Mouse (Mus musculus) monocyte, adult 59 days (primary cell): ENCODE results near the gene Cd300ld2. TPM values are rescaled to one million over a fixed set of nuclear protein-coding genes. Genes with fewer than 3 reads are reported as not detected.

Source experiments
- total RNA-seq, 2 experiments: library from RNA; stranded (reverse); gene quantifications; one replicate each; pipeline ENCODE4 v1.2.4; 2023

Cd300ld2 gene
- total RNA-seq, result under 1 TPM in 1 of 2 experiments, not detected in 1; 0.91 TPM

GRCm38 (mm10) chr11:115016093-115016492 is at the start of gene Cd300ld2:
Cd300ld2 (minus strand) TSS chr11:115016193.

DNA sequence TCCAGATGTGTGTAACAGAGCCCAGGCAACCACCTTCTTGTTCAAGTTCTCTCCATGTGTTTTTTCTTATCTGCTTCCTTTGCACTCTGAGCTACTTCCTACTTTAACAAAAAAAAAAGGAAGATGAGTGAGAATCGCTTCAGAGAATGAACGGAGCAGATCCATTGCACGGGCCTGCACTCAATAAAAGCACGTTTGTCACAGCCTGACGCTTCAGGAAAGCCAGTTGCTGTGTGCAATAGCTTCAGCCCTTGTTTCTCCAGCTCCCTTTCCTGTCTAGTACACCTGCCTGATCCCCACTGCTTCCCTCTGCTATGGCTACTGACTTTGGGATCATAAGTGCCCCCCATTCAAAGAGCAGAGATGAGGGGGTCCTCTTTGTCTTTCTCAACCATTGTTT is 46.1 kb upstream of the Cd300ld2 start, which contains the start of gene Cd300e:
Cd300e (minus strand) TSS at position 101 of the 400 bp plus-strand sequence.

GRCm38 (mm10) chr11:115048259-115048658 is 32.3 kb upstream of the Cd300ld2 start, which contains the start of gene Cd300ld3:
Cd300ld3 (minus strand) TSS chr11:115048409.

DNA sequence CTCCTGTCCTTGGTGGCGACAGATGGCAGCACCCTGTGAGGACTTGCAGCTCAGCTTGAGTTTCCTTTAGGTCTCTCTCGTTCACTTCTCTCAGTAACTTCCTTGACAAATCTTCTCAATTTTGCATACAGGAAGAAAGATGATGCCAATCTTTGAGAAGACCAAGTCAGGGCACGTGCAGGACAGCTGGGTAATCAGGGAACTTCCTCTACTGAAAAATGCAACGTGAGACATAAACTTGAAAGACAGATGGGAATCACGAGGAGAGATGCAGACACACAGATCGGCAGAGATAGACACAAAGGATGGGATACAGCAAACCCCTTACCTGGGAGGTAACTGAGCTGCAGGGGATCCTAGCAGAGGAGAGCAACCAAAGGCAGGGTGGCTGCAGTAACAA is 21.7 kb upstream of the Cd300ld2 start, which contains the start of gene Cd300ld5:
Cd300ld5 (minus strand) TSS at position 101 of the 400 bp plus-strand sequence.

DNA sequence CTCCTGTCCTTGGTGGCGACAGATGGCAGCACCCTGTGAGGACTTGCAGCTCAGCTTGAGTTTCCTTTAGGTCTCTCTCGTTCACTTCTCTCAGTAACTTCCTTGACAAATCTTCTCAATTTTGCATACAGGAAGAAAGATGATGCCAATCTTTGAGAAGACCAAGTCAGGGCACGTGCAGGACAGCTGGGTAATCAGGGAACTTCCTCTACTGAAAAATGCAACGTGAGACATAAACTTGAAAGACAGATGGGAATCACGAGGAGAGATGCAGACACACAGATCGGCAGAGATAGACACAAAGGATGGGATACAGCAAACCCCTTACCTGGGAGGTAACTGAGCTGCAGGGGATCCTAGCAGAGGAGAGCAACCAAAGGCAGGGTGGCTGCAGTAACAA is 10.9 kb upstream of the Cd300ld2 start, which contains the start of gene Cd300ld4:
Cd300ld4 (minus strand) TSS at position 101 of the 400 bp plus-strand sequence.

DNA sequence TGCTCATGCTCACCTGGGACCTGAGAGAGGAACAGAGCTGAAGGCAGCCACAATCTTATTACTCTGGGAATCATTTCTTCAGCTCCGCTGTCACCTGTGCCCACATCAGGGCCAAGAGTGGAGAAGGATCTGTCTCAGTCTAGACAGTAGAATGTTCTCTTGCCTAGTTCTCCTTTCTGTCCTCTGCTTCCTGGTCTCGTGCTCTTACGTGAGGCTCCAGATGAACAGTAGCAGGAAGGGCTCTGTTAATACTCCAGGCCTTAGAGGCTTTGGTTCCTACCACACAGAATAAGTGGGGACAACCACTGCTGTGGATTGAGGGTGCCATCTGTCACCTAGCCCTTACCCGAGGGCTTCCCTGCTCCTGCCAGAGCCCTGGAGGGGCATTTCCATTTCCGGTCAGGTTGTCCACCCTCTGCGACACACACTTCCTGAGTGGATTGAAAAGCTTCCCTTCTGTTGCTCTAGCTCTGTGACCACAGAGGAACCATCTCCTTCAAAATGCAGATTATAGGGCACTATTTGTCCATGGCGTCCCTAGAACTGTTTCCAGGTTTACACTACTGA is 14.4 kb downstream of the Cd300ld2 start, which contains the start of gene Cd300c2:
Cd300c2 (minus strand) TSS at position 407 of the 567 bp plus-strand sequence.

GRCm38 (mm10) chr11:114989793-114990192 is 26.2 kb downstream of the Cd300ld2 start, which contains the start of gene Cd300ld:
Cd300ld (minus strand) TSS chr11:114989922.

DNA sequence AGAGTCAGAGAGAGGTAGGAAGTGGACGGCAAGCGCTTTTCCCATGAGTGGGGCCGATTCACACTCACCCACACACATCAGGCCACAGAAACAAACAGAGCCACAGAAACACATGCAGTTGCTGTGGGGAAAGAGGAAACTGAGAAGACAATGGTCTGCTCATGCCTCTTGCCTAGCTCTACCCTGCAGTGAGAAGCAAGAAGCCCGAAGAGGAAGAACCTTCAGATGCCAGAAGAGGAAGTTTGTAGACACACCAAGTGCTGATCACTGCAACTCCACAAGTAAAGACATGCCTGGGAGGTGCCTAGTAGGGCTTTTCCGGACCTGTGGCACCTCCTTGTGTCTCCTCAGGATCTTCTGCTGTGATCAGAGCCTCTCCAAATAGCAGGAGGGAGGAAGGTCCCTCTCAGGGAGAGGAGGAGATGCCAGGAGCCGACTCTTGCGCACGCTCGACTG is 47.2 kb downstream of the Cd300ld2 start, which contains the start of gene Cd300c:
Cd300c (minus strand) TSS at position 406 of the 456 bp plus-strand sequence.

Other genes starting within 250 kb of the Cd300ld2 start
- gene Btbd17, start 220.2 kb downstream of the Cd300ld2 start, total RNA-seq, result not detected
- not detected for gene Gpr142, start 217.3 kb downstream of the Cd300ld2 start, total RNA-seq
- gene Gprc5c, start 165.0 kb downstream of the Cd300ld2 start, total RNA-seq, result 10 to 100 TPM; 22.6 to 32.7 TPM
- 100 to 1,000 TPM; 240 to 258 TPM for gene Cd300a, start 126.2 kb downstream of the Cd300ld2 start, total RNA-seq
- gene Cd300lb, start 81.8 kb downstream of the Cd300ld2 start, total RNA-seq, result 100 to 1,000 TPM in 1 of 2 experiments, 10 to 100 TPM in 1; 96.4 to 113 TPM
- 1 to 10 TPM; 2.6 to 3.0 TPM for gene Cd300c, start 47.0 kb downstream of the Cd300ld2 start, total RNA-seq
- 10 to 100 TPM; 70.1 to 76.9 TPM for gene Cd300ld, start 26.3 kb downstream of the Cd300ld2 start, total RNA-seq
- 100 to 1,000 TPM; 272 to 297 TPM for gene Cd300c2, start 14.3 kb downstream of the Cd300ld2 start, total RNA-seq
- gene Cd300ld4, start 10.8 kb upstream of the Cd300ld2 start, total RNA-seq, result 1 to 10 TPM; 1.1 to 1.7 TPM
- 100 to 1,000 TPM; 259 to 275 TPM for gene Cd300ld5, start 21.6 kb upstream of the Cd300ld2 start, total RNA-seq
- 100 to 1,000 TPM; 153 to 264 TPM for gene Cd300ld3, start 32.2 kb upstream of the Cd300ld2 start, total RNA-seq
- gene Cd300e, start 46.0 kb upstream of the Cd300ld2 start, total RNA-seq, result 100 to 1,000 TPM; 126 to 137 TPM
- 1 to 10 TPM; 1.5 to 1.6 TPM for gene Rab37, start 75.2 kb upstream of the Cd300ld2 start, total RNA-seq
- 10 to 100 TPM; 28.8 to 29.9 TPM for gene Cd300lf, start 117.8 kb upstream of the Cd300ld2 start, total RNA-seq
- gene Slc9a3r1, start 147.1 kb upstream of the Cd300ld2 start, total RNA-seq, result 10 to 100 TPM; 82.4 to 86.6 TPM
- 10 to 100 TPM; 59.0 to 72.0 TPM for gene Tmem104, start 171.3 kb upstream of the Cd300ld2 start, total RNA-seq
- gene Nat9, start 171.7 kb upstream of the Cd300ld2 start, total RNA-seq, result 10 to 100 TPM; 16.3 to 18.5 TPM